Mouse (Mus musculus) forebrain, embryonic 10.5 days (tissue): ENCODE results near the gene Trpt1. TPM values are rescaled to one million over a fixed set of nuclear protein-coding genes. Genes with fewer than 3 reads are reported as not detected.
A peak's percentile ranks its signal among the peaks of the same experiment; 100 is the strongest.

Experiments used
- DNase-seq: peaks from one replicate; pipeline ENCODE4 v3.0.0-alpha.2; 2017; ENCODE audit warnings: low spot score; ENCODE audit errors: extremely low spot score
- H3K27ac ChIP-seq: fragments of 300-500 bp; sonication (generic); 2 replicates; pipeline ENCODE4 v1.5.1; 2016; ENCODE audit warnings: mild to moderate bottlenecking
- H3K27me3 ChIP-seq: fragments of 300-500 bp; sonication (generic); 2 replicates; pipeline ENCODE4 v1.6.1; 2016; ENCODE audit warnings: mild to moderate bottlenecking; ENCODE audit not compliant: poor library complexity, severe bottlenecking
- H3K36me3 ChIP-seq: fragments of 300-500 bp; sonication (generic); replicated peaks from 2 replicates; pipeline ENCODE4 v1.6.1; 2016; ENCODE audit warnings: mild to moderate bottlenecking, moderate library complexity
- H3K4me1 ChIP-seq: fragments of 300-500 bp; sonication (generic); 2 replicates; pipeline ENCODE4 v1.6.1; 2016
- H3K4me3 ChIP-seq: fragments of 300-500 bp; sonication (generic); 2 replicates; pipeline ENCODE4 v1.5.1; 2016; ENCODE audit warnings: mild to moderate bottlenecking, moderate library complexity
- H3K9me3 ChIP-seq: fragments of 300-500 bp; sonication (generic); 2 replicates; pipeline ENCODE4 v1.6.1; 2016; ENCODE audit warnings: mild to moderate bottlenecking, moderate library complexity
- WGBS: fragments of 180-500 bp; shearing (Covaris S2); methylation state at CpG from one replicate; pipeline ENCODE4 v1.1.7; 2016; 5-methylcytosine and 5-hydroxymethylcytosine counted together
- polyA plus RNA-seq: library from polyadenylated mRNA; unstranded; fragments of >200 nt; fragmentation: Nextera tagmentation; extraction: Ambion mirVana; gene quantifications from 2 replicates; pipeline ENCODE4 v1.2.1, GENCODE M21; 2016

Trpt1 gene
- polyA plus RNA-seq, 1 experiment from 2014 or later: 10.4 TPM

GRCm38 (mm10) chr19:7039841-7040636, 44.1 kb downstream of the Trpt1 start, which contains the start of gene Stip1:
Gene Stip1 (minus strand): TSS chr19:7039967.
- Histone ChIP-seq H3K4me3 (peak within 1 kb of the TSS; percentile 96), H3K9me3 (no peaks in the 10 kb centered on the region), H3K27me3 (no peaks in the 10 kb centered on the region), H3K4me1 (peaks cover 48% of the 10 kb centered on the region), H3K27ac (peak within 1 kb of the TSS; percentile 99), H3K36me3 (peaks cover 36% of the 10 kb centered on the region)
- DNase-seq: peak; percentile 99
- under 1% methylated on average over 49 of the region's 49 CpGs for WGBS

GRCm38 (mm10) chr19:7040637-7041130, 44.8 kb downstream of the Trpt1 start:
- no peak for DNase-seq
- Histone ChIP-seq H3K27me3 (no peaks in the 10 kb centered on the region), H3K9me3 (no peaks in the 10 kb centered on the region), H3K4me3 (peak overlapping the region; percentile 96), H3K36me3 (peaks cover 30% of the 10 kb centered on the region), H3K4me1 (peaks cover 48% of the 10 kb centered on the region), H3K27ac (peak overlapping the region; percentile 99)
- WGBS: 28% methylated on average over 13 of the region's 13 CpGs

DNA sequence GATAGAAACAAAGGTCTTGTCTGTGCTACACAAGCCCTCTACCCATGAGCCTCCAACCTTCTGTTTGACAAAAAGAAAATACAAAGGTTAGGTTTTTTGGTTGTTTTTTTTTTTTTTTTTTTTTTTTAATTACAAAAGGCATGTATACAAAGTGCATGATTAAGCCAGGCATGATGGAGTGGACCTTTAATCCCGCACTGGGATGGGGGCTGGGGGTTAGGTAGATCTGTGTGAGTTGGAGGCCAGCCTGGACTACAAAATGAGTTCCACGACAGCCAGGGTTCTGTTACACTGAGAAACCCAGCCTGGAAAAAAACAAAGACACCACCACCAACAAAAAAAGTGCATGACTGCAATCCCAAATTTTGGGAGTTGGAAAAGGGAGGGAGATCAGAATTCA, 45.2 kb downstream of the Trpt1 start:
- WGBS: 84% methylated on average over 2 of the region's 2 CpGs
- H3K4me3 ChIP-seq: peak overlapping the region; percentile 96; the same call in 1 of the 2 replicates

DNA sequence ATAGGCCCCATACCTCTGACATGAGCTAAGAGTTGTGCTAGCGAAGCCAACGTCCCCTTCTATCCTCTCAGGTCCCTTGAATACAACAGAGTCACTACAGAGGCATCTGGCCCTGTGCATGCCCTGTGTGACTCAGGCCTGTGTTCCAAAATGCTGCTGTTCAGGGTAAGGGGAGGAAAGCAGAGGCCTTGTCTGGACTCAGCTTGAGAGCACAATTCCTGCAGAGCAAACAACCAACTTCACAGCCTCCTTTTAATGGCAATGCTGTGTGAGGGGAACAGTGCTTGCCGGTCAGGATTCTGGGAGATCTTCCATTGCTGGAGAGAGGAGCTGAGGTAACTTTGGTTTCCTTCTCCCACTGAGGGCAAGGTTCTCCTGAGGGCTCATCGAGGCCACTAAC, 48.3 kb downstream of the Trpt1 start:
- Histone ChIP-seq H3K4me3 (no peak overlapping the region), H3K4me1 (peaks cover 20% of the 10 kb centered on the region), H3K9me3 (no peaks in the 10 kb centered on the region), H3K36me3 (no peaks in the 10 kb centered on the region), H3K27ac (no peak overlapping the region), H3K27me3 (no peaks in the 10 kb centered on the region)
- DNase-seq: no peak
- 72% methylated on average over 4 of the region's 4 CpGs for WGBS

More for the DNA sequence above, 45.2 kb downstream of the Trpt1 start:
- peaks cover 26% of the 10 kb centered on the region for H3K36me3 ChIP-seq
- H3K27me3 ChIP-seq: no peaks in the 10 kb centered on the region
- no peak for DNase-seq
- H3K27ac ChIP-seq: peak overlapping the region; percentile 99
- H3K4me1 ChIP-seq: peaks cover 48% of the 10 kb centered on the region
- H3K9me3 ChIP-seq: no peaks in the 10 kb centered on the region

DNA sequence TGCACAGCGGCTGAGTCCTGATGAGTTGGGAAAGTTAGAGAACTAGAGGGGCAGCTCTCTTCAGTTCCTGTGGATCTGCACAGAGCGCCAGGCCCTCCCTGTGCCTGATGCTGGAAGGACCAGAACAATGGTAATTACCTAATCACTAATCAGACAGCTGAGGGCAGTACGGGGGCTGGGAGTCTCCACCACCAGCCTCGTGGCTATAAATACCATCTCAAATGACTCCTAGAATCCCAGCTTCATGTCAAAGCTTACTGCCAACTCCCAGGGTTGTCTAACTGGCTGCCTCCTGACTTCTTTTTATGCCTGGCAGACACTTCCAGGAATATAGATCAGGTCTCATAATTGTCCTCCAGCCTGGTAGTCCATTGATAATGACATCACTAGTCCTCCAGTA, 48.8 kb downstream of the Trpt1 start:
- no peaks in the 10 kb centered on the region for H3K36me3 ChIP-seq
- DNase-seq: no peak
- peaks cover 16% of the 10 kb centered on the region for H3K4me1 ChIP-seq
- H3K27me3 ChIP-seq: no peaks in the 10 kb centered on the region
- WGBS: 56% methylated on average over 4 of the region's 4 CpGs
- H3K9me3 ChIP-seq: no peaks in the 10 kb centered on the region
- no peak overlapping the region for H3K4me3 ChIP-seq
- H3K27ac ChIP-seq: no peak overlapping the region

Other genes with a start within 250 kb of the Trpt1 start
- gene Rps6ka4, start 155.5 kb upstream of the Trpt1 start, polyA plus RNA-seq: 4.9 and 5.4 TPM in 2 replicates
- gene Ccdc88b, start 137.9 kb upstream of the Trpt1 start, polyA plus RNA-seq: 0.32 and 0.36 TPM in 2 replicates
- 155 and 159 TPM in 2 replicates for gene Trmt112, start 86.4 kb upstream of the Trpt1 start, polyA plus RNA-seq
- gene Prdx5, start 86.0 kb upstream of the Trpt1 start, polyA plus RNA-seq: 144 and 154 TPM in 2 replicates
- 8.4 and 9.0 TPM in 2 replicates for gene Esrra, start 74.3 kb upstream of the Trpt1 start, polyA plus RNA-seq
- gene Catsperz, start 70.8 kb upstream of the Trpt1 start, polyA plus RNA-seq: 0.55 and 0.60 TPM in 2 replicates
- gene Kcnk4, start 61.6 kb upstream of the Trpt1 start, polyA plus RNA-seq: 0.24 TPM in 1 of 2 replicates, not detected in the other
- gene Bad, start 54.3 kb upstream of the Trpt1 start, polyA plus RNA-seq: 55.9 and 59.8 TPM in 2 replicates
- gene Gpr137, start 53.7 kb upstream of the Trpt1 start, polyA plus RNA-seq: 22.8 and 26.5 TPM in 2 replicates
- gene Ppp1r14b, start 21.2 kb upstream of the Trpt1 start, polyA plus RNA-seq: 103 TPM in 2 replicates
- gene Plcb3, start 19.7 kb upstream of the Trpt1 start, polyA plus RNA-seq: 25.2 and 25.8 TPM in 2 replicates
- gene Fkbp2, start 15.6 kb upstream of the Trpt1 start, polyA plus RNA-seq: 106 TPM in 2 replicates
- 31.0 and 32.9 TPM in 2 replicates for gene Vegfb, start 8.5 kb upstream of the Trpt1 start, polyA plus RNA-seq
- gene Dnajc4, start 3.6 kb upstream of the Trpt1 start, polyA plus RNA-seq: 19.5 and 19.7 TPM in 2 replicates
- gene Nudt22, start within 50 bp of the Trpt1 start, polyA plus RNA-seq: 18.4 TPM in 2 replicates
- 8.8 TPM in 2 replicates for gene Fermt3, start 23.3 kb downstream of the Trpt1 start, polyA plus RNA-seq
- gene Stip1, start 43.8 kb downstream of the Trpt1 start, polyA plus RNA-seq: 456 and 486 TPM in 2 replicates
- 3.7 and 3.9 TPM in 2 replicates for gene Macrod1, start 60.7 kb downstream of the Trpt1 start, polyA plus RNA-seq
- gene Flrt1, start 109.6 kb downstream of the Trpt1 start, polyA plus RNA-seq: 4.0 and 4.8 TPM in 2 replicates
- 275 and 280 TPM in 2 replicates for gene Otub1, start 210.2 kb downstream of the Trpt1 start, polyA plus RNA-seq
- gene Cox8a, start 221.5 kb downstream of the Trpt1 start, polyA plus RNA-seq: 862 and 888 TPM in 2 replicates
- gene Naa40, start 245.1 kb downstream of the Trpt1 start, polyA plus RNA-seq: 106 and 107 TPM in 2 replicates